Mouse (Mus musculus): ENCODE data around the gene Nfasc. TPM values are rescaled to one million over a fixed set of nuclear protein-coding genes. Genes with fewer than 3 reads are reported as not detected.

Gene Nfasc
- polyA plus RNA-seq, 1 experiment from 2014 or later = 25.5 TPM

- peaks cover 25% of the 10 kb centered on the region for H3K4me1 ChIP-seq (ENCODE audit: control insufficient read depth, insufficient read depth, low read length)
- WGBS = 88% methylated on average over 19 of the region's 19 CpGs
Measured at GRCm38 (mm10) chr1:132528647-132529334, 212.8 kb downstream of the Nfasc start.

DNA sequence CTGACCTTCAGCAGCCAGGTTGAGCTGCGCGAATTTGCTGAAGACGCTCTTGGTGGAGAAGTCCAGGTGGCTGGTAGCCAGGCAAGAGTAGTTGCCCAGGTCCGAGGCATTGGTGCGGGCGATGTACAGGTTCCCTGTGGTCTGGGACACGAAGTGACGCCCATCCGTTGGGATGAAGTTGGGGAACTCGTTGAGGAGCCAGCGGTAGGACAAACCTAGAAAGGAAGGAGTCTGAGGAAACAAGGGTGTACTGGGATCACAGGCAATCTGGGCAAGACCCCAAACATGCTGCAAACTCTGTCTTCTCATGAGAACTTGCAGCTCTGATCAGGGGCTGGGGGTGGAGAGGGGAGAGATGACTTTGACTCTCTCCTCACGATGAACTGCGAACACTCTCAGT lies 213.5 kb downstream of the Nfasc start:
- Histone ChIP-seq H3K27me3 (ENCODE audit: control insufficient read depth, insufficient read depth, low read length) (no peaks in the 10 kb centered on the region), H3K9ac (ENCODE audit: low read length) (no peak overlapping the region), H3K4me1 (ENCODE audit: control insufficient read depth, insufficient read depth, low read length) (peaks cover 18% of the 10 kb centered on the region), H3K36me3 (ENCODE audit: control insufficient read depth, insufficient read depth, low read length) (no peaks in the 10 kb centered on the region), H3K27ac (ENCODE audit: low read depth, low read length) (no peak overlapping the region), H3K4me2 (ENCODE audit: low read depth) (no peak overlapping the region), H3K4me3 (ENCODE audit: low read depth, low read length) (no peak overlapping the region), H3K9me3 (ENCODE audit: control insufficient read depth, low read length) (no peaks in the 10 kb centered on the region)
- WGBS = 95% methylated on average over 13 of the region's 13 CpGs
- DNase-seq (ENCODE audit: low spot score) (no peak), ATAC-seq (ENCODE audit: insufficient read depth, low FRiP score, low TSS enrichment) (no peak)

More at GRCm38 (mm10) chr1:132528647-132529334, 212.8 kb downstream of the Nfasc start:
- H3K27me3 ChIP-seq (ENCODE audit: control insufficient read depth, insufficient read depth, low read length) = no peaks in the 10 kb centered on the region
- no peak overlapping the region for H3K27ac ChIP-seq (ENCODE audit: low read depth, low read length)
- DNase-seq (ENCODE audit: low spot score) (no peak), ATAC-seq (ENCODE audit: insufficient read depth, low FRiP score, low TSS enrichment) (no peak)
- H3K9ac ChIP-seq (ENCODE audit: low read length) = no peak overlapping the region
- H3K4me2 ChIP-seq (ENCODE audit: low read depth) = no peak overlapping the region
- no peak overlapping the region for H3K4me3 ChIP-seq (ENCODE audit: low read depth, low read length)
- H3K36me3 ChIP-seq (ENCODE audit: control insufficient read depth, insufficient read depth, low read length) = no peaks in the 10 kb centered on the region
- H3K9me3 ChIP-seq (ENCODE audit: control insufficient read depth, low read length) = no peaks in the 10 kb centered on the region

DNA sequence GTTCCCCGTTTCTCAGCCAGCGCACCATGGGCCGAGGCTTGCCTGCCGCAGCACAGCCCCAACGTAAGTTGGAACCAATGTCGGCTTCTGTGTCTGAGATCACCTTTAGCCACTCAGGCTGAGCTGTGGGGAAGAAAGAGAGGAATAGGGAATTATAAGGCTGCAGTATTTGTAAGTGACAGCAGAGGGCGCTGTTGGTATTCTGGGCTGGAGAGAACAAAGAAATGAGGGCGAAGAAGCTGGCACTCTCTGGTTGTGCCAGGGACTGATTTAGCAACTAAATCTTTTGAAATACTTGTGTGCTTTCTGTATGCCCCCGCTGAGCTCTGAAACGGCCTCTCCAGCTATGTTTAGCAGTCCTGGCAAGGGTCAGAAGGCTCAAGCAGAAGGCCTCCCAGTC lies 215.8 kb downstream of the Nfasc start:
- Histone ChIP-seq H3K4me3 (ENCODE audit: low read depth, low read length) (no peak overlapping the region), H3K36me3 (ENCODE audit: control insufficient read depth, insufficient read depth, low read length) (no peaks in the 10 kb centered on the region), H3K9me3 (ENCODE audit: control insufficient read depth, low read length) (no peaks in the 10 kb centered on the region), H3K9ac (ENCODE audit: low read length) (peak overlapping the region; percentile 41), H3K27me3 (ENCODE audit: control insufficient read depth, insufficient read depth, low read length) (no peaks in the 10 kb centered on the region), H3K4me1 (ENCODE audit: control insufficient read depth, insufficient read depth, low read length) (peaks cover 7% of the 10 kb centered on the region), H3K4me2 (ENCODE audit: low read depth) (no peak overlapping the region), H3K27ac (ENCODE audit: low read depth, low read length) (0 out of 2 replicates have a peak overlapping the region, but pooled peaks have one; percentile 44)
- peak; percentile 24; the same call in 1 of the 2 replicates for ATAC-seq (ENCODE audit: insufficient read depth, low FRiP score, low TSS enrichment)
- peak; percentile 72 for DNase-seq (ENCODE audit: low spot score)
- WGBS = 9% methylated on average over 10 of the region's 10 CpGs

DNA sequence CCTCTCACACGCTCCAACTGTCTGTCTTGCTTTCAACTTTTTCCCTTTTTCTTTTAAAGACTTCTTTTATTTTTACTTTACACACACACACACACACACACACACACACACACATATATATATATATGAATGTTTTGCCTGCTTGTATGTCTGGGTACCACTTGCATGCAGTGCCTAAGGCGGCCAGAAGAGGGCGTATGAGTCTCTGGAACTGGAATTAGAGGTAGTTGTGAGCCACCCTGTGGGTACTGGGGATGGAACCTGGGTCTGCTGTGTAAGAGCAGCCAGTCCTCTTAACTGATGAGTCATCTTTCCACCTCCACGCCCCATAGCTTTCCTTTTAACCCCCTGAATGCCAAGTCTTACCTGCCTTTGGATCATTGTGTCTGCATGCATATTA lies 217.7 kb downstream of the Nfasc start:
- no peaks in the 10 kb centered on the region for H3K27me3 ChIP-seq (ENCODE audit: control insufficient read depth, insufficient read depth, low read length)
- peak; percentile 50 for DNase-seq (ENCODE audit: low spot score)

DNA sequence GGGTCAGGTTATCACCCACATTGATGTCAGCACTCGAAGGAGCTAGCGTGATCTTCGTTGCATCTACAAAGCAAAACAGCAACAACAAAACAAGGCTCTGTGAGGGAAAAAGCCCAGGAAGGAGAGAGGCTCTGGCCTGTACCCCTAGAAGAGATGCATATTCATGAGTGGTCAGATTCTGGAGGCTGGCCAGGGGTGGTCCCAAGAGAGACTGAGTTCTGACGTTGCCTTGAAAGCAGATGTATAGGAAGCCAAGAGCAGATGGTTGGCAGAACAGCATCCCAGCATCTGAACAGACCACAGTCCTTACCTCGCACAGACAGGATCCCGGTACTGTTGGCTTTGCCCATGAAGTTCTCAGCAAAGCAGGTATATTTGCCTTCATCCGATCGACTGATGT lies 218.5 kb downstream of the Nfasc start:
- no peak overlapping the region for H3K9ac ChIP-seq (ENCODE audit: low read length)
- ATAC-seq (ENCODE audit: insufficient read depth, low FRiP score, low TSS enrichment) = no peak

More for the DNA sequence above, 217.7 kb downstream of the Nfasc start:
- Histone ChIP-seq H3K9ac (ENCODE audit: low read length) (no peak overlapping the region), H3K27ac (ENCODE audit: low read depth, low read length) (no peak overlapping the region), H3K4me1 (ENCODE audit: control insufficient read depth, insufficient read depth, low read length) (no peaks in the 10 kb centered on the region), H3K4me3 (ENCODE audit: low read depth, low read length) (no peak overlapping the region), H3K4me2 (ENCODE audit: low read depth) (no peak overlapping the region), H3K36me3 (ENCODE audit: control insufficient read depth, insufficient read depth, low read length) (no peaks in the 10 kb centered on the region), H3K9me3 (ENCODE audit: control insufficient read depth, low read length) (no peaks in the 10 kb centered on the region)
- no peak for ATAC-seq (ENCODE audit: insufficient read depth, low FRiP score, low TSS enrichment)
- 40% methylated on average over 4 of the region's 4 CpGs for WGBS

DNA sequence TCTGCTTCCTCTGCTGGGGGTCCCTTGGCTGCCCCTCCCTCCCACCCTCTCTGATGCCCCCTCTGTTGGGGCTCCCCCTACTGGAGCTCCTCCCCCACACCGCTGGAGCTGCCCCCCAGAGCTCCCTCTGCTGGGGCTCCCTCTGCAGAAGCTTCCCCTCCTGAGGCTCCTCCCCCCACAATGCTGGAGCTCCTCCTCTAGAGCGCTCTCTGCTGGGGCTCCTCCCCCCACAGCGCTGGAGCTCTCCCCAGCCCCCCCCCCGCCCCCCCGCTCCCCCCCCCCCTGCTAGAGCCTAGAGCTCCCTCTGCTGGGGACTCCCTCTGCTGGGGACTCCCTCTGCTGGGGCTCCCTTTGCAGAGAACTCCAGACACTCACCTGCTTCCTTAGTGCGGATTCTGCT lies 220.8 kb downstream of the Nfasc start:
- no peaks in the 10 kb centered on the region for H3K9me3 ChIP-seq (ENCODE audit: control insufficient read depth, low read length)
- H3K9ac ChIP-seq (ENCODE audit: low read length) = no peak overlapping the region
- no peaks in the 10 kb centered on the region for H3K36me3 ChIP-seq (ENCODE audit: control insufficient read depth, insufficient read depth, low read length)
- H3K27me3 ChIP-seq (ENCODE audit: control insufficient read depth, insufficient read depth, low read length) = no peaks in the 10 kb centered on the region
- no peak overlapping the region for H3K27ac ChIP-seq (ENCODE audit: low read depth, low read length)
- ATAC-seq (ENCODE audit: insufficient read depth, low FRiP score, low TSS enrichment) (peak; percentile 58; the same call in 1 of the 2 replicates), DNase-seq (ENCODE audit: low spot score) (peak; percentile 51)
- H3K4me2 ChIP-seq (ENCODE audit: low read depth) = no peak overlapping the region
- 50% methylated on average over 1 of the region's 6 CpGs for WGBS
- no peaks in the 10 kb centered on the region for H3K4me1 ChIP-seq (ENCODE audit: control insufficient read depth, insufficient read depth, low read length)
- H3K4me3 ChIP-seq (ENCODE audit: low read depth, low read length) = no peak overlapping the region

More for the DNA sequence above, 218.5 kb downstream of the Nfasc start:
- Histone ChIP-seq H3K27ac (ENCODE audit: low read depth, low read length) (no peak overlapping the region), H3K9me3 (ENCODE audit: control insufficient read depth, low read length) (no peaks in the 10 kb centered on the region), H3K4me2 (ENCODE audit: low read depth) (no peak overlapping the region), H3K4me3 (ENCODE audit: low read depth, low read length) (no peak overlapping the region), H3K36me3 (ENCODE audit: control insufficient read depth, insufficient read depth, low read length) (no peaks in the 10 kb centered on the region), H3K4me1 (ENCODE audit: control insufficient read depth, insufficient read depth, low read length) (no peaks in the 10 kb centered on the region), H3K27me3 (ENCODE audit: control insufficient read depth, insufficient read depth, low read length) (no peaks in the 10 kb centered on the region)
- whole genome bisulfite sequencing = 85% methylated on average over 8 of the region's 8 CpGs
- DNase-seq (ENCODE audit: low spot score) = no peak

DNA sequence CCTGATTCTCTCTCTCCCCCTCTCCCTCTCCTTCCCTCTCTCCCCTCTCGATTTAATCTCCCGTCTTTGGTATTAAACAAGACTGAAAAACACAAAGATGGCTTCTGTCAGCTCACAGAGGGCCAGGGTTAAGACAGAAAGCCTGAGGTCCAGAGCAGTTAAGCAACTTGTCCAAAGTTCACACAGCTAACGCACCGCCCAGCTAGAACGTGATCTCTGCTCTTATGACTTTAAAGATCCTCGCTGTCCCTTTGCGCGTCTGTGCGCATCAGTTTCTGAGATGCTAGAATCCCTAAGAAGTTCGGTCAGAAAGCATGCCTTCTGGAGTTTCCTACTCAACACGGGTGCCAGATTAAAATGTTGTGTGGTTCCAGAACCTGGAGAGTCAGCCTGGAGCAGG lies 221.9 kb downstream of the Nfasc start:
- H3K27me3 ChIP-seq (ENCODE audit: control insufficient read depth, insufficient read depth, low read length) = no peaks in the 10 kb centered on the region
- WGBS = 90% methylated on average over 11 of the region's 11 CpGs
- H3K9ac ChIP-seq (ENCODE audit: low read length) = no peak overlapping the region
- H3K9me3 ChIP-seq (ENCODE audit: control insufficient read depth, low read length) = no peaks in the 10 kb centered on the region
- H3K36me3 ChIP-seq (ENCODE audit: control insufficient read depth, insufficient read depth, low read length) = no peaks in the 10 kb centered on the region
- no peak overlapping the region for H3K4me2 ChIP-seq (ENCODE audit: low read depth)
- ATAC-seq (ENCODE audit: insufficient read depth, low FRiP score, low TSS enrichment) (no peak), DNase-seq (ENCODE audit: low spot score) (no peak)
- no peak overlapping the region for H3K4me3 ChIP-seq (ENCODE audit: low read depth, low read length)
- no peak overlapping the region for H3K27ac ChIP-seq (ENCODE audit: low read depth, low read length)
- no peaks in the 10 kb centered on the region for H3K4me1 ChIP-seq (ENCODE audit: control insufficient read depth, insufficient read depth, low read length)

GRCm38 (mm10) chr1:132518621-132519020 lies 223.0 kb downstream of the Nfasc start:
- DNase-seq (ENCODE audit: low spot score) (no peak), ATAC-seq (ENCODE audit: insufficient read depth, low FRiP score, low TSS enrichment) (no peak)
- no peak overlapping the region for H3K4me3 ChIP-seq (ENCODE audit: low read depth, low read length)
- no peaks in the 10 kb centered on the region; the same call in 1 of the 2 replicates for H3K36me3 ChIP-seq (ENCODE audit: control insufficient read depth, insufficient read depth, low read length)
- no peak overlapping the region for H3K4me2 ChIP-seq (ENCODE audit: low read depth)
- H3K27ac ChIP-seq (ENCODE audit: low read depth, low read length) = no peak overlapping the region
- no peaks in the 10 kb centered on the region for H3K9me3 ChIP-seq (ENCODE audit: control insufficient read depth, low read length)
- no peak overlapping the region for H3K9ac ChIP-seq (ENCODE audit: low read length)
- WGBS = 86% methylated on average over 18 of the region's 18 CpGs
- H3K27me3 ChIP-seq (ENCODE audit: control insufficient read depth, insufficient read depth, low read length) = no peaks in the 10 kb centered on the region
- H3K4me1 ChIP-seq (ENCODE audit: control insufficient read depth, insufficient read depth, low read length) = no peaks in the 10 kb centered on the region

DNA sequence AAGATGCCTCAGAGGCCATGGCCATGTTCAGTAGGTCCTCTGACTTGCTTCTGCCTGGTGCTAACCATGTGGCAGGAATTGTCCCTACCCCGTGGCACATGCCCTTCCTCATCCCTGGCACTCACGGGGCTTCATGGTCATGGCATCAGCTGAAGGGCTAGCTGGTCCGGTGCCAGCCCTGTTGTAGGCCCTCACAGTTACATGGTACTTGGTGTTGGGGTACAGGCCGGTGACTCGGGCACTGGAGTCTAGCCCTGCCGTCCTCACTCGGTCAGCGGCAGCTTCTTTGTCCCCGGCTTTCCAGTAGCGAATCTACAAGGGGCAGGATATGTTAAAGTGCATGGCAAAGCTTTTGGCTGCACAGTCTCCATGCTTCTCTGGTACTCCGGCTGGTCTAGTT lies 224.8 kb downstream of the Nfasc start:
- Histone ChIP-seq H3K4me1 (ENCODE audit: control insufficient read depth, insufficient read depth, low read length) (no peaks in the 10 kb centered on the region), H3K9ac (ENCODE audit: low read length) (no peak overlapping the region), H3K36me3 (ENCODE audit: control insufficient read depth, insufficient read depth, low read length) (no peaks in the 10 kb centered on the region; the same call in 1 of the 2 replicates), H3K9me3 (ENCODE audit: control insufficient read depth, low read length) (no peaks in the 10 kb centered on the region), H3K4me3 (ENCODE audit: low read depth, low read length) (no peak overlapping the region), H3K27me3 (ENCODE audit: control insufficient read depth, insufficient read depth, low read length) (no peaks in the 10 kb centered on the region), H3K4me2 (ENCODE audit: low read depth) (no peak overlapping the region), H3K27ac (ENCODE audit: low read depth, low read length) (no peak overlapping the region)
- WGBS = 93% methylated on average over 11 of the region's 11 CpGs
- DNase-seq (ENCODE audit: low spot score) = no peak
- no peak for ATAC-seq (ENCODE audit: insufficient read depth, low FRiP score, low TSS enrichment)
